Mouse (Mus musculus) retina, adult 2 months (tissue): ENCODE measurements around the gene Usp28.
"Not testable (repeated sequence)": the region's sequence is repeated elsewhere in the genome, so short reads cannot be mapped to it uniquely, and the experiment has no call there.

Experiments used
- DNase-seq: peaks from one replicate; pipeline ENCODE4 v3.0.0-alpha.2; 2012; ENCODE audit warnings: low read depth, low spot score

Usp28 gene

GRCm38 (mm10) chr9:48984845-48985707 is at the start of gene Usp28:
TSS of gene Usp28 (plus strand) at chr9:48985375.
- peak; percentile 96 for DNase-seq

DNA sequence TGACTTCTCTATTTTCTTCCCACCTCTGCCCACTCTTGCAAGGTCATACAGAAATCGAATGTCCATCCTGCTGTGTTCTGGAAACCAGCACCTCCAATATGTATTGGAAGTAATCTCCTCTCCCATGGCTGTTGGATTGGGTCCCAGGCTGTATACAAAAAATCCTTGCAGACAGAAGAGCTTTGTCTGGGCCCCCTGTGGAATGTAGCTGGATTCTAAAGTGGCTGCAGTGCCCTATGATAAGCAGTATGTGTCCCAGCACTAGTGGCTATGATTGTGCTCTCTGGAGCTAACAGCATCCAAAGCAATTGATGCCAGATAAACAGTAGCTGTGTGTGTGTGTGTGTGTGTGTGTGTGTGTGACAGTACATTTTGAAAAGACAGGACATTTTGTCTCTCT is 42.8 kb upstream of the Usp28 start:
- no peak for DNase-seq

- DNase-seq: no peak
These were observed 37.6 kb upstream of the Usp28 start for GRCm38 (mm10) chr9:48947565-48947964.

DNA sequence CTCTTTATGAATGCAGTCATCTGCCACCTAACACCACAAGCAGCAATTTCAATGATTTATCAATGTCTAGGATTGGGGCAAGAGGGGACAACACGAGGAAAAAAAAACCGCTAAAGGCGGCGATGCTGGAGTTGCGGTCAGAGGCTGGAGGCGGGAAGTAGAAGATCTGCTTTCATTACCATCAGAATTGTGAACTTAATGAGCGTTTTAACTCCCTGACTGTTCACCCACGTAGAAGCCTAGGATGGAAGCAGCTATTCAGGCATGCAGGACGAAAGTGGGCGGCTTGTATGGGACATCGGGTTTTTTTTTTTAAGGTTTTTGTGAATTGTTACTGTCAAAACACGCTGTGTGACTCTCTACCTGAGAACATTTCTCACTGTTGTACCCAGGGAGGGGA is 23.9 kb upstream of the Usp28 start:
- DNase-seq: no peak

GRCm38 (mm10) chr9:48962131-48962530 is 23.0 kb upstream of the Usp28 start:
- no peak for DNase-seq

DNA sequence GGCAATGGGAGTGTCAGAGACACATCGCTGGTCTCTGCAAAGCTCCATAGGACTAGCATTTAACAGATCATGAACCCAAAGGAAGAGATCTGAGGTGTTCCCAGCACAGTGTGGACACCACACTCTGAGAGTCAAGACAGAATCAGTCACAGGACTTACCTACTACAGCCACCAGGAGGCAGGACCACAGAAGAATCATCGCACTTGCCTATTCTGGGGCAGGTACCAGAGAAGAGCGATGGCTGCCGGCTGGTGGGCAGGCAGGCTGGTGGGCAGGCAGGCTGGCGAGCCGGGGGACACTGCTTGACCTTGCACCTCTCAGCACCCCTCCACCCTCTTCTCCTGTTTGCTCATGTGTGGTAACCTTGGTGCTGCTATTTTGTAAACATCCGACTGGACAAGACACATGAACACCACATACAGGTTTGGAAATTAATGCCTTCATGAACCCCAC is 20.6 kb upstream of the Usp28 start, which contains the start of gene Htr3b:
Gene Htr3b, minus strand, starts transcription at position 404 of the 454 bp plus-strand sequence.
- no peak for DNase-seq

DNA sequence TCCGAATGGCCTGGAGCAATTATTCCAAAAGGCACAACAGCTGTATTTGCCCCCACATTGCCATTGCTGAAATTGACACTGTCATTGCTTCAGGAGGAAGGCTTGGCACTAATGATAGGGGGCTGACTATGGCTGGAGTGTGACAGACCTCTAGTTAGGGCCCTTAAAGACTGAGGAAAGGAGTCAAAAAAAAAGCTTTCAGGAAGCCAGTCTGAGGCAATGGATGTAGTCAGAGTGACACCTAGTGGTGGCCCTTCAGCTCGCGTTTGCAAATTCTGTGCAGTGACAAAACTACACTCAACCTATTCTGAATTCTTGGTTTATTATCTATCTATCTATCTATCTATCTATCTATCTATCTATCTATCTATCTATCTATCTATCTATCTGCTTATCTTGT is 12.7 kb upstream of the Usp28 start:
- peak; percentile 33 for DNase-seq

- no peak for DNase-seq
These were observed 8.4 kb upstream of the Usp28 start for GRCm38 (mm10) chr9:48976661-48977355.

DNA sequence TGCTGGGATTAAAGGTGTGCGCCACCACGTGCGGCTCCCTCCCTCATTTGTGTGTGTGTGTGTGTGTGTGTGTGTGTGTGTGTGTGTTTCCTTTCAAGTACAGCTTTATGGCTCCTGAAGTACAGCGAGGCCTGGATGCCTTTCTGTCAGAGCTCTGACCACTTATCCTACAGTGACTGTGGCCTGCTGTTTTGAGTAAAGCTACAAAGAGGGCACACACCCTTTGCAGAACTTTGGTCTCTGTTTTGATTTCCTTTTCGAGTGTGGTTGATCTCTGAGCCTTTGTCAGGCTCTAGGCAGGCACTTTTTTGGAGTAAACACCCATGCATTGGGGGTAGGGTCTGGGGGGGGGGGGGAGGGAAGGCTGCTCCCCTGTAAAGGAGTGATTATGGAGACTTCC is 4.8 kb upstream of the Usp28 start:
- DNase-seq: no peak

- no peak for DNase-seq
These were observed 4.4 kb upstream of the Usp28 start for GRCm38 (mm10) chr9:48980781-48981180.

DNA sequence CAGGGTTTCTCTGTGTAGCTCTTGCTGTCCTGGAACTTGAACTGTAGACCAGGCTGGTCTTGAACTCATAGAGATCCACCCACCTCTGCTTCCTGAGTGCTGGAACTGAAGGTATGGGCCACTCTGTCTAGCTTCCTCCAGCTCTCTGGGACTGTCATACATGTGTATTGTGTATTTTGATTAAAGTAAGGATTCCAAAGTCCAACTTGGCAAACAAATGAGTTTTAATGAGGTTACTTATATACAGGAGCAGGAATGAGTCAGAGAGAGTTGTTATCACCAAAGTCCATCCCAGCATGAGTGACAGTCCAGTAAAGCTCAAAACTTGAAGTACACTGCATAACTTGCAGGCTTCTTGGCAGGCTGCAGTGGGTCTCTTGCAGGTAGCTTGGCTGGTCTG is 3.3 kb upstream of the Usp28 start:
- DNase-seq: no peak

DNA sequence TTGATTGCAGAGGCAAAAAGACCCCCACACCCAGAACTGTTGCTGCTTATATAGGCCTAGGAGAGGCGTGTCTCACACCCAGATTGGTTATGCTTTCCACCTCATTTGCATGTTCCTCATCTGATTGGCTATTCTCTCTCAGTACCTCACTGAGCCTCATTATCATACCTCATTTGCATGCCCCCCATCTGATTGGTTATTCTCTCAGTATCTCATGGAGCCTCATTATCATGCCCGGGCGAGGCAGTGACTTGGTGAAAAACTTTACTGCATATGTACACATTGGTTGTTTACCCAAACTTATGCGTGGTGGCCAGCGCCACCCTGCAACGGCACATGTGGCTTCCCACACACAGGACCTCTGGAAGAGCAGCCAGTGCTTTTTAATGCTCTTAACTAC is 1.4 kb upstream of the Usp28 start:
- not testable (repeated sequence) for DNase-seq

- no peak for DNase-seq
These were observed 793 bp upstream of the Usp28 start for GRCm38 (mm10) chr9:48984320-48984844.

DNA sequence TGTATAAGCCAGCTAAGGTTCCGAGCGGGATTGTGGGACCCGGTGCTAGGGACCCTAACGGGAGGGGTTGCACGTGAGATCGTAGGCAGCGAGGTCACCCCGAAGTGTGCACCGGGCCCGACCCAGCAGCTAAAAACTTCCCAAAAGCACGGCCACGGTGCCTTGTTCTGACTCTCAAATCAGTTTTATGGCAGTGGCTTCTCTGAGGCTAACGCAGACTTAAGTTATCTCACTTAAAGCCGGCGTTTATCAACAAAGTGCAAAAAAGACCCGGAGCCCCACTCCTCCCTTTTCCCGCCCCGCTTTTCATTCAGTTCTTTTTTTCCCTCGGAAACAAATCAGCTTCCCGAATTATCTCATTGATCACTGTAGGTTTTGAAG is 523 bp downstream of the Usp28 start:
- no peak for DNase-seq

- DNase-seq: no peak
These were observed 1.5 kb downstream of the Usp28 start for GRCm38 (mm10) chr9:48986616-48987141.

DNA sequence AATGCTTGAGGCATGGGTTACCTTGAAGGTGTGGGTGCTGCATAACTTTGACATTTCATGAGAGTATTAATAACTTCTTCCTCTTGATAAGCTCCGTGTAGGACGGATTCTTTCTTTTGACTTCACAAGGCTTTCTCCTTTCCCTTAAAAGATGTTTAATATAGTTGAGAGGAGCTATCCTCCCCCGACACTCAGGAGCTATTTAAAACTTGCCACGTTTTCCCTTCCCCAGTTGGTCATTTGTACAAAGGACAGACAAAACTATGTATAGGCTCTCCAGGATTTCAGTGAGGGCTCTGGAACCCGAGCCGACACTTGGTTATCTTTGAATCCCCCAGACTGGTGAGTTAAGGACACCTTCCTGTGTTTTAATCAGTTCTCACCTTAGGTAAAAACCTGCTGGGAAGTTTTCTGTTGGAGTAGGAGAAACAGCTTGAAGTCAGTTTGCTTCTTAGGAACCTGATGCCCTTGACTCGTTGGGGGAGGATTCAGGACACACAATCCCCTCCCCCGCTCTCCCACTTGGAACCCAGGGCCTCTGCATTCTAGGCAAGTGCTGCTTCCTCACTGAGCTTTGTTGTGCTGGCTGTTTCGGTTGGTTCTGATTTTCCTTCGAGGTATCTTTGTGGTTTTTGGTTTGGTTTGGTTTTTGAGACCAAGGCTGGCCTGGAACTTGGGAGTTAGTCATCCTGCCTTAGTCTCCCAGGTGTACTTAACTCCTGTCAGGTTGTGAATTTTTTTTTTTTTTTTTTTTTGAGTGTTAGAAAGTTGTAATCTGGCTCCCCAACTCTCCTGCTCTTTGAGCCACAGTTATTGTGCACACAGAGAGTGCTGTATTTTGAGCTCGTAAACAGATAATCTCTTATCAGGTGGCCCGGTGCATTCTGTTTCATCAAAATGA is 2.3 kb downstream of the Usp28 start:
- no peak for DNase-seq

- no peak for DNase-seq
These were observed 6.5 kb downstream of the Usp28 start for GRCm38 (mm10) chr9:48991671-48992070.

- DNase-seq: no peak
These were observed 9.6 kb downstream of the Usp28 start for GRCm38 (mm10) chr9:48994779-48995178.

DNA sequence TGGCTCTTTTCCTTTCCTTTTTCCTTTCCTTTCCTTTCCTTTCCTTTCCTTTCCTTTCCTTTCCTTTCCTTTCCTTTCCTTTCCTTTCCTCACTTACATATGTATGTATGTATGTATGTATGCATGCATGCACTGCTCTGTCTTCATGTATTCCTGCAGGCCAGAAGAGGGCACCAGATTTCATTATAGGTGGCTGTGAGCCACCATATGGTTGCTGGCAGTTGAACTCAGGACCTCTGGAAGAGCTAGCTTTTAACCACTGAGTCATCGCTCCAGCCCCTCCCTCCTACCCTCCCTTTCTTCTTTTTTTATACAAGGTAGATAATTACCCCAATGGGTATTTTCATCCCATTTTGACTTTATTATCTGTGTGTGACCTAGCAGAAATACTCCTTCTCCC is 10.6 kb downstream of the Usp28 start:
- no peak for DNase-seq

GRCm38 (mm10) chr9:48999256-48999655 is 14.1 kb downstream of the Usp28 start:
- DNase-seq: no peak

- no peak for DNase-seq
These were observed 30.6 kb downstream of the Usp28 start for GRCm38 (mm10) chr9:49015824-49016223.
